Mouse (Mus musculus) cerebellum, adult 2 months (tissue): ENCODE data around the gene Gpr132. TPM values are rescaled to one million over a fixed set of nuclear protein-coding genes. Genes with fewer than 3 reads are reported as not detected.

Source experiments
- DNase-seq, 2 experiments: peaks; one replicate each; pipeline ENCODE4 v3.0.0; 2021
- H3K27ac ChIP-seq: fragments of 200-500 bp; 2 replicates; pipeline ENCODE4 v1.5.1; 2012; ENCODE audit warnings: low read length, control low read depth, inconsistent platforms; ENCODE audit not compliant: insufficient read depth
- H3K27me3 ChIP-seq: fragments of 200-500 bp; 2 replicates; pipeline ENCODE4 v1.6.1; 2012; ENCODE audit warnings: inconsistent platforms, mild to moderate bottlenecking, low read length, moderate library complexity; ENCODE audit not compliant: control insufficient read depth, insufficient read depth
- H3K4me1 ChIP-seq: fragments of 200-500 bp; 2 replicates; pipeline ENCODE4 v1.6.1; 2011; ENCODE audit warnings: low read length; ENCODE audit not compliant: control insufficient read depth, insufficient read depth
- H3K4me3 ChIP-seq: fragments of 200-500 bp; replicated peaks from 2 replicates; pipeline ENCODE3; 2011; ENCODE audit warnings: mild to moderate bottlenecking, low read depth, low read length, control low read depth; ENCODE audit not compliant: insufficient read depth
- CTCF ChIP-seq: fragments of 200-500 bp; IDR thresholded peaks from 2 replicates; pipeline ENCODE4 v1.5.1; 2011; ENCODE audit warnings: low read depth, mild to moderate bottlenecking, control low read depth, low read length, moderate library complexity, borderline replicate concordance; ENCODE audit not compliant: insufficient read depth
- POLR2A ChIP-seq: fragments of 200-500 bp; IDR thresholded peaks from 2 replicates; pipeline ENCODE4 v1.6.1; 2011; ENCODE audit warnings: low read length, control low read depth, borderline replicate concordance; ENCODE audit not compliant: insufficient read depth
- WGBS: fragments of 180-500 bp; shearing (Covaris S2); methylation state at CpG from one replicate; pipeline ENCODE4 v1.1.7; 2018; 5-methylcytosine and 5-hydroxymethylcytosine counted together
- polyA plus RNA-seq: library from polyadenylated mRNA; depleted of rRNA; stranded (reverse); fragments of >200 nt; gene quantifications from 2 replicates; pipeline ENCODE4 v1.2.3, GENCODE M21; 2012; rRNA removed

Gpr132 gene
- 0.05 and 0.08 TPM in 2 replicates for polyA plus RNA-seq

DNA sequence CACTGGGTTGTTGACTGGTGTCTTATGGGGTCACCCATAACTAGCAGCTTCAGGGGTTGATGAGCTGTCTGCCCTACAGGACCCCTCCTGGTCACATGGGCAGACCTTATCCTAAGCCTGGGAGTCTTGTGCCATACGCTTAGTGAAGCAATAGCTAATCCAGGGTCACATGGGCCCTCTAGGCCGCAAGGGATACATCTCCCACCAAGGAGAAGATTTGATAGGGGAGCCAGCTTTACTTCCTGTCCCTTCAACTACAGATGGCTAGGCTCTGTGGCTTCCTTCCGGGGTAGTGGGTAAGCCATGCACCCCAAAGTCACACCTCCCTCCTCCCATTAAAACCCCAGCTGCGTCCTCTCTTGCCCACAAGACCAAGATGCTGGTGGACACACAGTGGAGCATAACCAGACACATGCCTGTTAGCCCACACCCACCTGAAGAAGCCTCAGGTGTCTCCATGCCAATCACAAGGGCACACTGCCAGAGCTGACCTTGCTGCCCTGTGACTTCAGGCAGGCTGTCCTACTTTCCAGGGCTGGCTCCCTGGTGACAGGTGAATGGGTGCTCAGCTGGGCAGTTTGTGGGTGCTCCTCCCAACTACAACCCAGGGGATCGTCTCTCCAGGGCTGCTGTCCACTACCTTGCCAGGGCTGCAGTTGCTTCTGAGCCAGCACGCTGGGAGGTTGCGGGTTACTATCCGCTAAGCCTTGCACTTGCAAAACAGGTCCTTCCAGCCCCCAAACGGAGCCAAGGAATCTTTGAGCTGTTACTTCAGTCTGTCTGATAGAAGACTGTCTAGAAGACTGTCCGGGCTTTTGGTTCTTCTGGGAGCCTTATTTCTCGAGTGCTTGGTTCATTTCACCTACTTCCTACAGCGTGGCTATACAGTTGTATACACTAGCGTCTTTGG is at the start of gene Gpr132:
TSS of gene Gpr132 (minus strand) at position 51 of the 910 bp plus-strand sequence.
- H3K4me1 ChIP-seq, result peaks cover 14% of the 10 kb centered on the region
- TF ChIP-seq CTCF (no peak), POLR2A (no peak)
- no peak for DNase-seq
- H3K4me3 ChIP-seq, result no peak within 1 kb of the TSS
- H3K27me3 ChIP-seq, result no peaks in the 10 kb centered on the region; the same call in 1 of the 2 replicates
- WGBS, result 70% methylated on average over 13 of the region's 13 CpGs
- no peak within 1 kb of the TSS for H3K27ac ChIP-seq

DNA sequence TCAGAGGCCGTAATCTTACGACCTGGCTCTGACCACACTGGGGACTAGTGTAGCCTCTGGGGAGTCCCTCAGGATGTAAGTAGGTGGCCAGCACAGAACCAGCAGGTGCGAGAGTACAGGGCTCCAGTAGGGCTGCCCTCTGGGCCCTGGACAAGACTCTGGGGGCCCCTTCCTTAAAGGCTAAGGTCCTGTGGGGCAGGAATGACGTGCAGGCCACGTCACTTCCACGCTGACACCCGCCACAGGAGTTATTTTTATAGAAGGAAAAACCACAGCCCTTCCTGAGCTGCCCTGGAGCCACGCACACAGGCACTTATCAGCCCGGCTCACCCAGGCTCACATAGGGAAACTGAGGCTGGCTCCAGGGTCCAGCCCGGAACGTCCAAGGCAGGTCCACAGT is 49.5 kb upstream of the Gpr132 start:
- no peak overlapping the region for H3K27ac ChIP-seq
- no peak overlapping the region for H3K4me3 ChIP-seq
- no peak for TF ChIP-seq POLR2A
- no peak for TF ChIP-seq CTCF
- no peak for DNase-seq
- peaks cover 20% of the 10 kb centered on the region for H3K4me1 ChIP-seq
- 85% methylated on average over 11 of the region's 11 CpGs for WGBS
- no peaks in the 10 kb centered on the region for H3K27me3 ChIP-seq

DNA sequence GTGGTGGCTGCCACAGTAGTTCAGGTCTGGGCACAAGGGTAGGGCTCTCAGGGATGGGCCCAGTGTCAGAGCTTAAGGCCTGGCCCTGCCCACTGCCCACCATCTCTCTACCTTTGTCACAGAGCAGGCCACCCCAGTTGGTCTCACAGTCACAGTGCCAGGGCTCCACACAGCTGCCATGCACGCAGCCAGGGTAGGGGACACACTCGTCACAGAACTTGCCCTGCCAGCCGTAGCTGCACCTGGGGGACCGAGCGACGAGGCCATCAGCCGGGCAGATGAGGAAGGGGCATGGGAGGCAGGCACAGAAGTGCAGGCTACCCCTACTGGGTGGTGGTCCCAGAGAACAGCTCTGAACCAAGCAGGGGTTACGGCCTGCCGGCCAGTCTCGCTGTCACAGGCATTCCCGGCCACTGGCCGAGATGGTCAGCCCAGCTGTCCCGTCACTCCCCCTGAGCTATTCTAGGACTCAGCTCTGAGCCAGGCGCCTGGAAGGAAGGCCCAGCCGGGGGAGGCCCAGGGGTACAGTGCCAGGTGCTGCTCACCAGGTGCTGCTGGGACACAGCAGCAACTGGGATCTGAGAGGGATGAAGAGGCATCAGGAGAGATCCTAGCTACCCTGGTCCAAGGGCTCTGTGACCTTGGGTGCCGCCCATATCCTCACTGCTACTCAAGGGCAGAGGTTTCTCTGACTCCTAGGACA is 48.8 kb upstream of the Gpr132 start:
- peaks cover 19% of the 10 kb centered on the region for H3K4me1 ChIP-seq
- H3K27me3 ChIP-seq, result no peaks in the 10 kb centered on the region
- WGBS, result 59% methylated on average over 16 of the region's 16 CpGs
- no peak for DNase-seq
- TF ChIP-seq POLR2A (no peak), CTCF (no peak)
- no peak overlapping the region for H3K27ac ChIP-seq
- no peak overlapping the region for H3K4me3 ChIP-seq

DNA sequence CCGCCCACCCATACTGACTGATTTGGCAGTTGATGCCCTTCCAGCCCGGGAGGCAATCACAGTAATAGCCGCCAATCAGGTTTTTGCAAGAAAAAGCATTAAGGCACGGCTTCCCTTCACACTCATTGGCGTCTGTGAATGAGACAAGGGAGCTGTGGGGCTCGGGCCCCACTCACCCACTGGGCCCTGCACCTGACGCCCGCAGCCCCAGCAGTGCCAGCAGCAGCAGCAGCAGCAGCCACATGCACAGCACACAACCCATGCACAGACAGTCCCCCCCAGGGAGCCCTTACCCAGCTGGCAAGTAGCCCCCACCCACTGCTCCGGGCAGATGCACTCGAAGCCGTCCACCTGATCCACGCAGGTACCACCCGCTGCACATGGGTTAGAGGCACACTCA is 47.6 kb upstream of the Gpr132 start:
- H3K4me3 ChIP-seq, result no peak overlapping the region
- TF ChIP-seq CTCF (no peak), POLR2A (no peak)
- peaks cover 19% of the 10 kb centered on the region for H3K4me1 ChIP-seq
- 62% methylated on average over 13 of the region's 13 CpGs for WGBS
- DNase-seq, result no peak
- no peaks in the 10 kb centered on the region for H3K27me3 ChIP-seq
- H3K27ac ChIP-seq, result no peak overlapping the region

DNA sequence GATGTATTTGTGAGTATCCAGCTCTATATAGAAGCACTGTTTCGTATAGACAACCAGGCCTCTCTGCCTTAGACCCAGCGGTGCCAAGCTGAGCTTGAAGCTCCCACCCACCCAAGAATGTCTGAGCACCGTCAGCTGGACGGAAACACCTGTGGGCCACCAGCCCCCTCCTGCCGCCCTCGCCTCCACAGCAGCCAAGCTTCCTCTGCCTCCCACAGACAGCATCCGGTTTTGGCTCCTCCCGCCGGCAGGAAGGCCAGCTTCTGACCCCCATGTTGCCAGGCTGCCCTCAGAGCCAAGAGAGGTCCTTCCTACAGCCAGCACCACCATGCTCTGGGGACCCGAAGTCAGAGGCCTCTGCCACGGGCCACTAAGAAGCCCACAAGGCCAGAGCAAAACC is 46.5 kb upstream of the Gpr132 start:
- WGBS, result 72% methylated on average over 11 of the region's 11 CpGs
- peaks cover 19% of the 10 kb centered on the region for H3K4me1 ChIP-seq
- H3K27ac ChIP-seq, result no peak overlapping the region
- H3K4me3 ChIP-seq, result no peak overlapping the region
- no peak for DNase-seq
- TF ChIP-seq CTCF (no peak), POLR2A (no peak)
- H3K27me3 ChIP-seq, result no peaks in the 10 kb centered on the region

DNA sequence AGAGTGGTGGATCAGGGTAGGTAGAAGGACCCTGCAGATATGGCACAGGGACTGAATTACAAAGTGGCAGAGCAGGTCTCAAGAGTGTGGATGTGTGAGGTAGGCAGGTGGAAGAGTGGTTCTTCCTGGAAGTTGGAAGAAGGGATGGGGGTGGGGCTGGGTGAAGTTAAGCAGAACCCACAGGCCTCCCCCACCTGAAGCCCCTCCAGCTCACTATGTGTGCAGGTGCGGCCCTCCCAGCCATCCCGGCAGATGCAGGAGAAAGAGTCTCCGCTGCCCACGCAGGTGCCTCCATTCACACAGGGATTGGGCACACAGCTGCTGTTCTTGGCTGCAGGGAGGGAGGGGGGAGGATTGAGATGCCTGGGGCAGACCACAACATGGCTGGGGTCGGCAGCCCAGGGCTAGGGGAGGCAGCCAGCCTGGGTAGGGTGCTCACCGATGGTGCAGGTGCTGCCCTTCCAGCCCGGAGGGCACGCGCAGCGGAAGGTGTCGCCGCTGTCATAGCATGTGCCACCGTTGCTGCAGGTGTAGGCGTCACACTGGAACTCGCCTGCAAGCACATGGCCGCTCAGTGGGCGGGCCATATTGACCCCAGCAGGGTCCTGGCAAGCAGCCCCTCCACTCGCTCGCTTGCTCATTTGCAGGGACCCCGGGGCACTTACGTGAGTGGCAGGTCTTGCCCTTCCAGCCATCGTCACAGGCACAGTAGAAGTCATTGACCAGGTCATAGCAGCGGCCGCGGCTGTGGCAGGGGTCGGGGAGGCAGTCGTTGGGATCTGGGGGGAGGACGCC is 45.1 kb upstream of the Gpr132 start:
- TF ChIP-seq POLR2A (no peak), CTCF (no peak)
- Histone ChIP-seq H3K4me1 (peaks cover 19% of the 10 kb centered on the region), H3K27me3 (no peaks in the 10 kb centered on the region), H3K4me3 (no peak overlapping the region), H3K27ac (no peak overlapping the region)
- 46% methylated on average over 28 of the region's 28 CpGs for WGBS
- peak; percentile 62 to 64 for DNase-seq

DNA sequence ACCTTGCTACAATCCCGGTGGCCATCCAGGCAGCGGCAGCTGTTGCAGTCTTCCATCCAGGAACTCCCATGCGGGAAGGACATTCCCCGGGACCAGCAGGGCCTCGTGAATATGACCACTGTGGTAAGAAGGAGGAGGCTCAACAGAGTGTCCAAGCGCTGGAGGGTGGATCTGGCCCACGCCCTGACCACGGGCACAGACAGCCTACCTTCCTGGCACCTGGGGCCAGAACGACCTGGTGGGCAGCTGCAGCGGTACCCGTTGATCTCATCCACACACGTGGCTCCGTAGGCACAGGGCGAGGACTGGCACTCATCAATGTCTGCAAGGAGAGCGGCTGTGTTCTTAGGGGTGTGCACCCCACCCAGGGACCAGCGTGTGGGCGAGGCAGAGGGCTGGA is 43.7 kb upstream of the Gpr132 start:
- peaks cover 16% of the 10 kb centered on the region for H3K4me1 ChIP-seq

More for the DNA sequence above, 43.7 kb upstream of the Gpr132 start:
- H3K27me3 ChIP-seq, result no peaks in the 10 kb centered on the region
- H3K4me3 ChIP-seq, result no peak overlapping the region
- 92% methylated on average over 17 of the region's 17 CpGs for WGBS
- no peak for DNase-seq
- H3K27ac ChIP-seq, result no peak overlapping the region
- TF ChIP-seq CTCF (no peak), POLR2A (no peak)
